Mouse (Mus musculus): ENCODE results near the gene Cox19.
A peak's percentile ranks its signal among the peaks of the same experiment; 100 is the strongest.
"Not testable (repeated sequence)": the region's sequence is repeated elsewhere in the genome, so short reads cannot be mapped to it uniquely, and the experiment has no call there.

The Cox19 gene

GRCm38 (mm10) chr5:139351134-139351533 is at the start of gene Cox19:
Gene Cox19, minus strand, starts transcription at chr5:139351418.
- no peak for DNase-seq (ENCODE audit: low spot score in 2 of 2)

- DNase-seq (ENCODE audit: low spot score in 2 of 2) = no peak
Measured at GRCm38 (mm10) chr5:139399991-139400390, 48.8 kb upstream of the Cox19 start.

- DNase-seq (ENCODE audit: low spot score in 2 of 2) = no peak
Measured at GRCm38 (mm10) chr5:139398786-139399185, 47.6 kb upstream of the Cox19 start.

- peak; percentile 93 to 94 for DNase-seq (ENCODE audit: low spot score in 2 of 2)
Measured at GRCm38 (mm10) chr5:139397959-139398753, 46.9 kb upstream of the Cox19 start.

- no peak for DNase-seq (ENCODE audit: low spot score in 2 of 2)
Measured at GRCm38 (mm10) chr5:139397359-139397916, 46.2 kb upstream of the Cox19 start.

GRCm38 (mm10) chr5:139395528-139395927 is 44.3 kb upstream of the Cox19 start:
- no peak for DNase-seq (ENCODE audit: low spot score in 2 of 2)

GRCm38 (mm10) chr5:139394399-139394798 is 43.2 kb upstream of the Cox19 start:
- DNase-seq (ENCODE audit: low spot score in 2 of 2) = no peak

GRCm38 (mm10) chr5:139393197-139393588 is 42.0 kb upstream of the Cox19 start:
- DNase-seq (ENCODE audit: low spot score in 2 of 2) = no peak

GRCm38 (mm10) chr5:139392219-139393196 is 41.3 kb upstream of the Cox19 start:
- DNase-seq (ENCODE audit: low spot score in 2 of 2) = no peak

GRCm38 (mm10) chr5:139391309-139391990 is 40.2 kb upstream of the Cox19 start:
- DNase-seq (ENCODE audit: low spot score in 2 of 2) = peak in 1 of 2 experiments; percentile 33

GRCm38 (mm10) chr5:139390324-139391119 is 39.3 kb upstream of the Cox19 start:
- not testable (repeated sequence) for DNase-seq (ENCODE audit: low spot score in 2 of 2)

GRCm38 (mm10) chr5:139389676-139390061 is 38.5 kb upstream of the Cox19 start:
- DNase-seq (ENCODE audit: low spot score in 2 of 2) = peak; percentile 71 to 76

GRCm38 (mm10) chr5:139388694-139389675 is 37.8 kb upstream of the Cox19 start:
- DNase-seq (ENCODE audit: low spot score in 2 of 2) = peak; percentile 76 to 83

- DNase-seq (ENCODE audit: low spot score in 2 of 2) = no peak
Measured at GRCm38 (mm10) chr5:139388195-139388570, 37.0 kb upstream of the Cox19 start.

- DNase-seq (ENCODE audit: low spot score in 2 of 2) = peak; percentile 76 to 79
Measured at GRCm38 (mm10) chr5:139387329-139388194, 36.3 kb upstream of the Cox19 start.

GRCm38 (mm10) chr5:139386047-139386446 is 34.8 kb upstream of the Cox19 start:
- DNase-seq (ENCODE audit: low spot score in 2 of 2) = no peak

- no peak for DNase-seq (ENCODE audit: low spot score in 2 of 2)
Measured at GRCm38 (mm10) chr5:139384531-139384930, 33.3 kb upstream of the Cox19 start.

- no peak for DNase-seq (ENCODE audit: low spot score in 2 of 2)
Measured at GRCm38 (mm10) chr5:139383234-139383633, 32.0 kb upstream of the Cox19 start.

- DNase-seq (ENCODE audit: low spot score in 2 of 2) = peak; percentile 49 to 64
Measured at GRCm38 (mm10) chr5:139382760-139383159, 31.5 kb upstream of the Cox19 start.

Data from right cerebral cortex, postnatal 10 days (tissue).